Mouse (Mus musculus): ENCODE results near the gene Gpr183. TPM values are rescaled to one million over a fixed set of nuclear protein-coding genes. Genes with fewer than 3 reads are reported as not detected.

Gene Gpr183
- total and polyA plus RNA-seq, 2 experiments from 2014 or later, result 1.1 to 1.5 TPM

- Histone ChIP-seq H3K27ac (ENCODE audit: low read depth) (no peak overlapping the region), H3K27me3 (ENCODE audit: control insufficient read depth, insufficient read depth, low read length) (no peaks in the 10 kb centered on the region), H3K4me3 (ENCODE audit: low read depth, low read length) (no peak overlapping the region), H3K4me2 (ENCODE audit: low read depth, low read length) (no peak overlapping the region), H3K36me3 (replicated peaks; ENCODE audit: control insufficient read depth, insufficient read depth, low read length) (peaks cover 10% of the 10 kb centered on the region), H3K9ac (replicated peaks; ENCODE audit: low read depth, low read length) (no peak overlapping the region), H3K4me1 (ENCODE audit: control insufficient read depth, insufficient read depth) (no peaks in the 10 kb centered on the region), H3K9me3 (replicated peaks; ENCODE audit: control insufficient read depth, low read length) (no peaks in the 10 kb centered on the region)
- ATAC-seq (ENCODE audit: insufficient read depth, low read depth) (no peak), DNase-seq (ENCODE audit: low spot score) (no peak)
- no peak for TF ChIP-seq CTCF (IDR thresholded peaks at IDR 0.05; ENCODE audit: low read depth)
- no peak for TF ChIP-seq EP300 (IDR thresholded peaks at IDR 0.05; ENCODE audit: low read depth)
- WGBS, result 95% methylated on average over 3 of the region's 3 CpGs
Measured at GRCm38 (mm10) chr14:121989331-121989730, 24.3 kb upstream of the Gpr183 start.

GRCm38 (mm10) chr14:121987691-121988090 lies 22.7 kb upstream of the Gpr183 start:
- Histone ChIP-seq H3K4me3 (ENCODE audit: low read depth, low read length) (no peak overlapping the region), H3K4me2 (ENCODE audit: low read depth, low read length) (no peak overlapping the region), H3K9me3 (replicated peaks; ENCODE audit: control insufficient read depth, low read length) (no peaks in the 10 kb centered on the region), H3K9ac (replicated peaks; ENCODE audit: low read depth, low read length) (no peak overlapping the region), H3K27ac (ENCODE audit: low read depth) (no peak overlapping the region), H3K27me3 (ENCODE audit: control insufficient read depth, insufficient read depth, low read length) (no peaks in the 10 kb centered on the region), H3K4me1 (ENCODE audit: control insufficient read depth, insufficient read depth) (0 out of 2 replicates have a peak, but pooled peaks cover 8% of the 10 kb centered on the region), H3K36me3 (replicated peaks; ENCODE audit: control insufficient read depth, insufficient read depth, low read length) (0 out of 2 replicates have a peak, but pooled peaks cover 6% of the 10 kb centered on the region)
- TF ChIP-seq EP300 (IDR thresholded peaks at IDR 0.05; ENCODE audit: low read depth) (no peak), CTCF (IDR thresholded peaks at IDR 0.05; ENCODE audit: low read depth) (no peak)
- ATAC-seq (ENCODE audit: insufficient read depth, low read depth) (no peak), DNase-seq (ENCODE audit: low spot score) (no peak)
- 74% methylated on average over 4 of the region's 4 CpGs for WGBS

- TF ChIP-seq EP300 (IDR thresholded peaks at IDR 0.05; ENCODE audit: low read depth) (no peak), CTCF (IDR thresholded peaks at IDR 0.05; ENCODE audit: low read depth) (no peak)
- 73% methylated on average over 1 of the region's 1 CpGs for WGBS
- DNase-seq (ENCODE audit: low spot score), result no peak
- no peaks in the 10 kb centered on the region for H3K27me3 ChIP-seq (ENCODE audit: control insufficient read depth, insufficient read depth, low read length)
- no peaks in the 10 kb centered on the region for H3K9me3 ChIP-seq (replicated peaks; ENCODE audit: control insufficient read depth, low read length)
- H3K27ac ChIP-seq (ENCODE audit: low read depth), result 0 out of 2 replicates have a peak overlapping the region, but pooled peaks have one; percentile 34
- H3K36me3 ChIP-seq (replicated peaks; ENCODE audit: control insufficient read depth, insufficient read depth, low read length), result 0 out of 2 replicates have a peak, but pooled peaks cover 6% of the 10 kb centered on the region
- no peak for ATAC-seq (ENCODE audit: insufficient read depth, low read depth)
- 0 out of 2 replicates have a peak, but pooled peaks cover 8% of the 10 kb centered on the region for H3K4me1 ChIP-seq (ENCODE audit: control insufficient read depth, insufficient read depth)
- H3K4me3 ChIP-seq (ENCODE audit: low read depth, low read length), result no peak overlapping the region
- H3K4me2 ChIP-seq (ENCODE audit: low read depth, low read length), result no peak overlapping the region
- H3K9ac ChIP-seq (replicated peaks; ENCODE audit: low read depth, low read length), result no peak overlapping the region
Measured at GRCm38 (mm10) chr14:121987287-121987686, 22.3 kb upstream of the Gpr183 start.

GRCm38 (mm10) chr14:121986028-121986427 lies 21.0 kb upstream of the Gpr183 start:
- peak; percentile 24; the same call in 1 of the 2 replicates for ATAC-seq (ENCODE audit: insufficient read depth, low read depth)
- WGBS, result 71% methylated on average over 6 of the region's 6 CpGs
- H3K27ac ChIP-seq (ENCODE audit: low read depth), result no peak overlapping the region; the same call in 1 of the 2 replicates

GRCm38 (mm10) chr14:121985477-121985876 lies 20.5 kb upstream of the Gpr183 start:
- H3K36me3 ChIP-seq (replicated peaks; ENCODE audit: control insufficient read depth, insufficient read depth, low read length), result no peaks in the 10 kb centered on the region
- DNase-seq (ENCODE audit: low spot score) (no peak), ATAC-seq (ENCODE audit: insufficient read depth, low read depth) (no peak)
- no peaks in the 10 kb centered on the region for H3K9me3 ChIP-seq (replicated peaks; ENCODE audit: control insufficient read depth, low read length)
- no peak overlapping the region; the same call in 1 of the 2 replicates for H3K27ac ChIP-seq (ENCODE audit: low read depth)
- no peak overlapping the region for H3K4me3 ChIP-seq (ENCODE audit: low read depth, low read length)
- TF ChIP-seq CTCF (IDR thresholded peaks at IDR 0.05; ENCODE audit: low read depth), result no peak
- TF ChIP-seq EP300 (IDR thresholded peaks at IDR 0.05; ENCODE audit: low read depth), result no peak
- no peak overlapping the region for H3K9ac ChIP-seq (replicated peaks; ENCODE audit: low read depth, low read length)
- no peak overlapping the region for H3K4me2 ChIP-seq (ENCODE audit: low read depth, low read length)
- H3K4me1 ChIP-seq (ENCODE audit: control insufficient read depth, insufficient read depth), result 0 out of 2 replicates have a peak, but pooled peaks cover 8% of the 10 kb centered on the region
- H3K27me3 ChIP-seq (ENCODE audit: control insufficient read depth, insufficient read depth, low read length), result no peaks in the 10 kb centered on the region
- 58% methylated on average over 3 of the region's 3 CpGs for WGBS

More at GRCm38 (mm10) chr14:121986028-121986427, 21.0 kb upstream of the Gpr183 start:
- no peak overlapping the region for H3K4me3 ChIP-seq (ENCODE audit: low read depth, low read length)
- no peak for DNase-seq (ENCODE audit: low spot score)
- H3K4me2 ChIP-seq (ENCODE audit: low read depth, low read length), result no peak overlapping the region
- H3K4me1 ChIP-seq (ENCODE audit: control insufficient read depth, insufficient read depth), result 0 out of 2 replicates have a peak, but pooled peaks cover 8% of the 10 kb centered on the region
- no peaks in the 10 kb centered on the region for H3K9me3 ChIP-seq (replicated peaks; ENCODE audit: control insufficient read depth, low read length)
- TF ChIP-seq CTCF (IDR thresholded peaks at IDR 0.05; ENCODE audit: low read depth), result no peak
- peak; percentile 61; the same call in 1 of the 2 replicates for TF ChIP-seq EP300 (IDR thresholded peaks at IDR 0.05; ENCODE audit: low read depth)
- H3K36me3 ChIP-seq (replicated peaks; ENCODE audit: control insufficient read depth, insufficient read depth, low read length), result 0 out of 2 replicates have a peak, but pooled peaks cover 3% of the 10 kb centered on the region
- H3K9ac ChIP-seq (replicated peaks; ENCODE audit: low read depth, low read length), result no peak overlapping the region
- no peaks in the 10 kb centered on the region for H3K27me3 ChIP-seq (ENCODE audit: control insufficient read depth, insufficient read depth, low read length)
